Mouse (Mus musculus): ENCODE measurements at regions not wholly inside any gene's neighbourhood (a gene's known extent, or its start where the extent isn't known, plus 50 kb on each side); places are given as distances from the start of the nearest gene placed in this dataset.

- TF ChIP-seq CTCF (IDR thresholded peaks at IDR 0.05; ENCODE audit: low read depth) (no peak), EP300 (IDR thresholded peaks at IDR 0.05; ENCODE audit: low read depth) (no peak)
These were observed 526.2 kb upstream of the 4930452B06Rik start for GRCm38 (mm10) chr14:9192122-9192769.
